Mouse (Mus musculus): ENCODE results near the gene Car8.

Gene Car8

DNA sequence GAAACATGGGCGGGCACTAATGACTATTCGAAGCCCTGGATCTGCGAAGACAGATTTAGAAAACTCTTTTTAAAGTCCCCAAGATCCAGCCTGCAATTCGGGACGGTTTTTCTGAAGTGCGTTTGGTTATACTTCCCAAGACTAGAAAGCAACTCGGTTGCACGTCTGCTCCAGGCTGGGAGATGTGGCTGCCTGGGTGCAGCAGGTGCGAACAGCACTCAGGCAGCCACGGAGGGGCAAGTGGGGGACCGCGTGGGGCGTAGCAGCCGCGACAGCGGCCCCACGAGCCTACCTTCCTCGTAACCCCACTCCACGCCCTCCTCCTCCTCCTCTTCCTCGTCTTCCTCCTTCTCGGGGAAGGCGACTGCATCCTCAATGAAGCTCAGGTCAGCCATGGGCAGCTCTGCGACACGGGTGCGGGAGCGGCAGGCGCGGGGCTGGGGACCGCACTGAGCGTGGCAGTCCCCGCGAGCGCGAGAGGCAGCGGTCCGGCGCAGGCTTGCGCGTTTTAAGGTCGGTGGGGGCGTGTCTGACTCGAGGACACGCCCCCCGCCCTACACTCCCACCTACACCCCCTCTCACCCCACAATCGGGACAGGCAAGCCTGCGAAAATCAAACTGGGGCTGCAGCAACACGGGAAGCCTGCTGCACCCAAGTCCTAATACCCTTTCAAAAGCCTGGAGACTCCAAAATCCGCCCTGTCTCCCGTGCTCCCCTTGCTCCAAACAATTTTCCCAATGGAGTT lies at the start of gene Car8:
Gene Car8 (minus strand): TSS at position 482 of the 746 bp plus-strand sequence.
- DNase-seq (ENCODE audit: low spot score in 2 of 2) = no peak

DNA sequence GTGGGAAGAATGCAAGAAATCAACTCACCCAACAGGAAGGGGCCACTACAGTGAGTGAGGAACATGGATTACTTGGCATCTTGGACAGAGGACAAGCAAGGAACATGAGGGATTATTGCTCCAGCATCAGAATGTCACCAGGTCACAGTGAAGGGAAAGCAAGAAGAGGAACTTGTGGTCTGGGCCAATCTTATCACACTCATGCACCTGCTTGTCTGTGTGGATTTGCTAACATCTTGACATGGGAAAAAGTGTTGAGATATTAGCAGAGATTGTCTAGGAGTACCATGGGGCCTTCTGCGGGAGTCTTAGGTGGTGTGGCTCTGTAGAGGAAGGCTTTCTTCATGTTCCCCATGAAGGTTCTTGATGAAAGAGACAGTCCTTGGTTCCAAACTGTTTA lies 46.1 kb upstream of the Car8 start:
- DNase-seq (ENCODE audit: low spot score in 2 of 2) = no peak

DNA sequence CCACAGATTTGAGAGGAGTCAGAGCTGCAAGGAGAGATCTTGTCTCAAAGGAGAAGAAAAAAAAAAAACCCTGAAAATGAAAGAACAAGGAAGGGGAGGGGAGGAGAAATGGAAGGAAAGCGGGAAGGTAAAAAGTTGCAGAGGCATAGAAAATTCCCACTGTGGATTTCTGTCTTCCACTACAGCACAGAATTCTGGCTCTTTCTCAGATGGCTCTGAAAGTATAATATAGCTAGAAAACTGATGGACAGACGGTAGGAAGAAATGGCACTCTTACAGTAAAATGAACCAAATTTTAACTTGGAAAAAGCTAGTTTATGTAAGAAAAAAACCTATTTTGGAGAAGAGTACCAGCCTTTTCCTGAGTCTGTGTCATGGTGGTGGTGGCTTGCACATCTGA lies 39.3 kb upstream of the Car8 start:
- no peak for DNase-seq (ENCODE audit: low spot score in 2 of 2)

DNA sequence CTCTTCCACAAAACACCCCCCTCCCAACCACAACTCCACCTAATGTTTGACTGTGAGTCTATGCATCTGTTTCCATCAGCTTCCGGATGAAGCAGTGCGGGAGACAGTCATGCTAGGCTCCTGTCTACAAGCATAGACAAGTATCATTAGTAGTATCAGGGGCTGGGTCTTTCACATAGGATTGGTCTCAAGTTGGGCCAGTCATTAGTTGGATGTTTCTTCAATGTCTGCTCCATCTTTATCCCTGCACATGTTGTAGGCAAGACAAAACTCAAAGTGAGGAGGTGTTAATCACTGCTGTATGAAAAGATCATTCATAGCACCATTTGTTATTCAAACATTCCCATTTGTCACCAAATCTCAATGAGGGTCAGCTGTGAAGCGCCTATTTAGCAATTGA lies 11.0 kb upstream of the Car8 start:
- DNase-seq (ENCODE audit: low spot score in 2 of 2) = no peak

DNA sequence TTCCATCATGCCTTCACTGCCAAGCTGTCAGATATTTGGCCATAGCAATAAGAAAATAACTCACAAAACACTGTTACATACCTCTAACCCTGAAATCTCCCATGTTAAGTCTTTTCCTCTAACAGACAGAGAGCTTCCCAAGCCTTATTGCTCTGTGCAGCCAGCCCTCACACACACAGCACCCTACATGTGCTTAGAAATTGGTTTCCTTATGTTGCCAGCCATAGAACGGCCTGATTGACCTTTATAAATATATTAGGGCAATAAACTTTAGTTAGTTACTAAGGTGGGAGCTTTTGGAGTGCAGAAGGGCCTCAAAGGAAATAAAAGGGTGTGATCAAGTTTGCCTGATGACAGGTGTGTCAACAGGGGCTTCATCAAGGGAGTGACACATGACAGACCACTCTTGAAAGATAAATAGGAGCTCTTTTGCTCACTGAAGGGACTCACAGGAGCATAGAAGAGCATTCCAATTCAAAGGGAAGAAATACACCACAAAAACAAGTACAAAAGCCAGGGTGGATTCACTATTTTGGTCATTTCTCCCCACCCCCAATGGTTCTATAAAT lies 6.7 kb upstream of the Car8 start:
- DNase-seq (ENCODE audit: low spot score in 2 of 2) = no peak

DNA sequence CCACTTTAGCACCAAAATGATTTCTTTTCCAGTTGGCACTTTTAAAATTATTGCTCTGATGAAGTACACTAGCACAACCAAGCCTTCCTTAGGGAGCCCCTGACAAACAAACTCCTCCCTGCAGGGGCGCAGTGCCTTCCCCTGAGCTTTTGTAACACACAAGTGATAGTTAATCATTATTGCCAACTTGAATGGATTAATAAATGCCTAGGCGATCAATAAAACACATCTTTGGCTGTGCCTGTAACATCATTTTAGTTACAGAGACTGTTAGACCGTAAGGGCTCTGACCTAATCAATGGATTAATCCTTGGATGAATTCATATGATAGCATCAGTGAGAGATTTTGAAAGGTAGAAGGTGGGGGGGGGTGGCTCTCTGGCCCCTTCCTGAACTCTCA lies 6.2 kb upstream of the Car8 start:
- no peak for DNase-seq (ENCODE audit: low spot score in 2 of 2)

DNA sequence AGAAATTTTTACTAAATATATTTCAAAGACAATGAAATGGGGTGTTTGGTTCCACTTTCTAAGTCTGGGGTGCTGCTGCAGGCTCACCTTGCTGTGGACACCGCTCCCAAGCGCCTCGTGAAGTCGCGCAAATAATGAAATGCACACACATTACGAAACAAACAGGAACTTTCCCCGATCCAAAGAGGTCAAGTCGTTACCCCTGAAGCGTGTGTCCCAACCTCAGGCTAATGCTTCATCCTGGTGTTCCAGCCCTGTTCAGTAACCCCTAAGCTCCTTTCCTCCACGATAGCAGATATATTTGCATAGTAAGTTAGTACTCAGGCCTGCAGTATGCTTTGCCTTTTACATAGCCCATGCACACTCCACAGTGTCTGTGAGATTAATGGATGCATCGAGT lies 858 bp upstream of the Car8 start:
- no peak for DNase-seq (ENCODE audit: low spot score in 2 of 2)

DNA sequence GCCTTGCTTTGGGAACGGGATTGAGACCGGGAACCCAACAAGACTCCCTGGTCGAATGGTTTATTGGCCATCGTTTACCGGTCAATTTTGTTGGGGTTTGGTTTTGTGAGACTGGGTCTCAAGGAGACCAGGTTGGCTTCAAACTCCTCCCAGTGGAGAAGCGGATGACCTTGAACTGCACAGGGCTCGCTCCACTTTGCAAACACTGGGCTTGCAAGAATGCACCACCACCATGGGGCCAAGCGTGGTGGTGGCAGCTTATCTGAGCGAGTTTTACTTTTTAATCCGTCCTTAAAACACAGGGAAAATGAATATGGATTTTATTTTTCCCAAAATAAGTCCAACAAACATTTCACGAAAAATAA lies 447 bp upstream of the Car8 start:
- DNase-seq (ENCODE audit: low spot score in 2 of 2) = no peak

DNA sequence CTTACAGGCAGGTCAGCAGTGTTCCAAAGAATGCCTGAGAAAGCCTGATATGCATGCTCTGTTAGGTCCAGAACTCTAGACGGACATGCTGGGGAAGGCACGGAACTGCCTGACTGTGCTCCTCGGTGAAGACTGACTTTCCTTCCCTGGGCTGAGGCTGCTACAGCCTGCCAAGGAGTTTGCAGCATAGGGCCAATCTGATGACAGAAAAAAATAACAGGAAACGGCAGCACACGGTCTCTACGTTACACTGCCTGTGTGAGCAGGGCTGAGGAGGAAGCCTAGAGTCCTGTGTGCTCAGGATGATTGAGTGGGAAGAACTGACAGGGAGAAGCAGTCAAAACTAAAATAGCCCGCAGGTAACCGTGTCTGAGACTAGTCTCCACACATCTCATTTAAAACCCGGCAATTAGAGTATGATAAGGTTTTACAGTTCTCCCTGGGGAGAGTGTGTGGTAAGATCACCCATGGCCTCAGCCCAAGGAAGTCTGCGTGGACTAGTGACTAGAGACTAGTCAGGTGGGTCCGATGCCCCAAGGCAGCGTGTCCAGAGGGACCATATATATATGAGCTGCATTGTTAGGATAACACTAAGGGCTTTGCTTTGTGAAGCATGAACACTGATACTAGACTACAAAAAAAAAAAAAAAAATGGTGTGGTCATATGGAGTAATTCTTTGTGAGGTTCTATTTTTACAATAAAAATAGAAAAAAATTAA lies 6.3 kb downstream of the Car8 start:
- no peak for DNase-seq (ENCODE audit: low spot score in 2 of 2)

DNA sequence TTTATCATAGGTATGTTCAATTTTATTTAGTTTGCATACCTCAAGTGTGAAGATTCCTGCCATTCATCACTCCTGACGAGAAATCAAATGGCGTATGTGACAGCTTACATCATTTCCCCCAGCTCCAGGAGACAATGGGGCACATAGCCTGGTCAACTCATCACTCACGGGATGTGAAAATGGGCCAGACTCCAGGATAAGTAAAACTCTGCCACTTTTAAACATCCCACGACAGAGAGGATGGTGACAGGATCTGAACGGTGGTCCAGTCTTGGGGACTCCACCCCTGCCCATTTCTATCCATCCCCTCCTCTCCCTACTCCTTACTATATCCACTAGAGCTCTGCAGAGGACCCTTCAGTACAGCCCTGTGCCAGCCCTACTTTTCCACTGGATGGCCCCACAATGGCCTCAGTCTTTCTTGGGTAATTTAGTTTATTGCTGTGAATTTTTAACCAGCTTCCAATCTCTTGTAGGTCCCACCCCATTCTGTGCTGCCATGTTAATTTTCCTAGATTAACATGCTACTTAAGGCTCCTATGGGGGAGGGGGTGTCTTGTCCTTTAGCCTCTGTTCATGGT lies 7.5 kb downstream of the Car8 start:
- DNase-seq (ENCODE audit: low spot score in 2 of 2) = no peak

DNA sequence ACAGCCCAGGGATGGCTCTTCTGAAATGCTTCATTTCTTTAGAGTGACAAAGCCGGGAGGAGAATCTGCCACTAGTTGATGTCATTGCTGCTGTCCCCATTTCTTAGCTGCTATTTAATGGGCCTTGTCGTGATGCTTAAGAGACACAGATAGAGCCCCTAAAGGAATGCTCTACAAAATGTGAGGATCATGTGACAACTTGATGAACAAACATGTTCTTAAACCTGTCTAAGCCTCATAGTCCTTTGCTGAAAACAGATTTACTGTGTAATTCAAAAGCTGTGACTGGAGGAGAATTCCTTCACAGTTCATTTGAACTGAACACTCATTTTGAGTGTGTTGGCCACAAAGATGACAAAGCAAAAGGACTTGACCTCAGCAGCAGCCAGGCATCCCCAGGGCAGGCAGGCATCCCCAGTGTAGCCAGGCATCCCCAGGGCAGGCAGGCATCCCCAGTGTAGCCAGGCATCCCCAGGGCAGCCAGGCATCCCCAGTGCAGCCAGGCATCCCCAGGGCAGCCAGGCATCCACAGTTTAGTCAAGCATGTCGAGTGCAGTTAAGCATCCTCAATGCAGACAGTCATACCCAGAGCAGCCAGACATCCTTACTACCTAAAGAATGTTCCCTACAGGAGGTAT lies 9.1 kb downstream of the Car8 start:
- DNase-seq (ENCODE audit: low spot score in 2 of 2) = no peak

DNA sequence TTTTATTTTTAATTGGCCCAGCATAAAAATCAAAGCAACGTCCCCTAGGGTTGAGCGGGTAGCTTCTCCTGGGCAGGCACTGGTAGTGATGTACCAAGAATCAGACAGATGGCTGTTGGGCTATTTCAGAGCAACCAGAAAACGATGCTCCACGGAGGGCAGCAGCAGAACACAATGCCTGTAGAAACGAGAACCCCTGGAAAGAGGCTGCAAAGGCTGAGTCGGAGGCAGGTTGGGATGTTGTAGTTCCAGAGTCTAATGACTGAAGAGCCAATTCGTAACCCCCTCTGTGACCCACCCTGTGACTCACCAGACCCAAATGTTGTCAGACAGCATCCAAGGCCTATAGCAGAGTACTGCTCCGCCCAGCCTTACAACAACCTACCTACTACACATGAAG lies 19.9 kb downstream of the Car8 start:
- DNase-seq (ENCODE audit: low spot score in 2 of 2) = no peak

DNA sequence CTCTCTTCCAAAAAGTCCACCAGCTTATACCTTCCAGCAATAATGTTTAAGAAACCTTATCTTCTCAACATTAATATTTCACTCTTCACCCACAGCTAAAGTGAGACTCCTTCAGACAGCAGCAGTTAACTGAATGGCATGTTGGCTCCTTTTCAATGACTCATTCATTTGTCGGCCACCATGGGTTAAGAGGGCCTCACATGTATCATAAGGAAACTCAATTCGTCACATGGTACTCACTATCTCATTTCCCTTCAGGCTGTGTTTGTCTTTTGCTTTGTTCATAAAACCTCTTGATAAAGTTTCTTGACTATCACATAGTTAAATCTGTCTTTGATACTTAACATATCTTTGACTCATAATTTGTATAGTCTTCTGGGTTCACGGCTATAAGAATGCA lies 20.8 kb downstream of the Car8 start:
- DNase-seq (ENCODE audit: low spot score in 2 of 2) = no peak

DNA sequence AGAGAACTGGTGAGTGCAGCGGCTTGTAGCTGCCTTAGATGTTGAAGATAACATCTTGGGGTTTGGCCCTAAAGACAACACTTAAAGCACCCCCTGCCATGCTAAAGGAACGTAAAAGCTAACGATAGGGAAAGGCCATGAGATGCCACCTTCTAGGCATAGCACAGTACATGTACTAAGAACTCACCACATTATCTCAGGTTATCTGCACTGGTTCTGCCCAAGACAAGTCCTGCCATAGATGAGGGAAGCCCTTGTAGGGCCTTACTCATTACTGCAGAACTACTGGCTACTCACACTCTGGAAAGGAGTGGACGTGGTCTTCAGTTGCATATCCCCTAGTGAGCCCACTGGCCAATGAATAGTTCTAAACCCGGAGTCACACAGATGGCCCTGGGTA lies 21.6 kb downstream of the Car8 start:
- DNase-seq (ENCODE audit: low spot score in 2 of 2) = no peak

DNA sequence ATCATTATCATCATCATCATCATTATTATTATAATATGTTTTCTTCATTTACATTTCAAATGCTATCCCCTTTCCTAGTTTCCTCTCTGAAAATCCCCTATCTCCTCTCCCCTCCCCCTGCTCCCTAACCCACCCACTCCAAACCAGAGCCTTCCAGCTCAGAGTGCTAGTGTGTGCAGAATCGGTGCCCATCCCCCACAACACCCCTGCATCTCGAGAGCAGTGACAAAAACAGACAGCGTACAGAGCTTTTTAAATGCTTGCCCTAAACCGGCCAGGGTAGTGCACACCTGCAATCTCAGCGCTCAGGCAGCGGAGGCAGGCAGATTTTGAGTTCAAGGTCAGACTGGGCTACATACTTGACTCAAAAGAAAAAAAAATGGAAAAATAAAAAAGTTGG lies 22.3 kb downstream of the Car8 start:
- no peak for DNase-seq (ENCODE audit: low spot score in 2 of 2)

DNA sequence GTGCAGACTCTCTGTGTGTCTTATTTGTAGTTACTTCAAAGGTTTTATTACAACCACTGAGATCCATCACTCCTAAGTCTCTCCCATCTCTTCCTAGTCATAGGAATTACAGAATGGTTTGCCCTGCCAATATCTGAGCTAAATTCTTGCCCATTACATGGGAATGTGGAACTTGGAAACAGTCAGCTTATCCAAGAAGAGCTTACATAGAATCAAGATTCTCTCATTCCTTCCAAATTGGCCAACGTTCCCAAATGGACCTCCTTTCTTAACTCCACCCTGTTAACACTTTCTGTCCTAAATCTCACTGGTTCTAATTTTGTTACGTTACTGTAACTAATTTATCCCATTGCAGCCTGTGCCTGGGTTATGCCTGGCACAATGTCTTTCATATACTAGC lies 25.2 kb downstream of the Car8 start:
- DNase-seq (ENCODE audit: low spot score in 2 of 2) = no peak

DNA sequence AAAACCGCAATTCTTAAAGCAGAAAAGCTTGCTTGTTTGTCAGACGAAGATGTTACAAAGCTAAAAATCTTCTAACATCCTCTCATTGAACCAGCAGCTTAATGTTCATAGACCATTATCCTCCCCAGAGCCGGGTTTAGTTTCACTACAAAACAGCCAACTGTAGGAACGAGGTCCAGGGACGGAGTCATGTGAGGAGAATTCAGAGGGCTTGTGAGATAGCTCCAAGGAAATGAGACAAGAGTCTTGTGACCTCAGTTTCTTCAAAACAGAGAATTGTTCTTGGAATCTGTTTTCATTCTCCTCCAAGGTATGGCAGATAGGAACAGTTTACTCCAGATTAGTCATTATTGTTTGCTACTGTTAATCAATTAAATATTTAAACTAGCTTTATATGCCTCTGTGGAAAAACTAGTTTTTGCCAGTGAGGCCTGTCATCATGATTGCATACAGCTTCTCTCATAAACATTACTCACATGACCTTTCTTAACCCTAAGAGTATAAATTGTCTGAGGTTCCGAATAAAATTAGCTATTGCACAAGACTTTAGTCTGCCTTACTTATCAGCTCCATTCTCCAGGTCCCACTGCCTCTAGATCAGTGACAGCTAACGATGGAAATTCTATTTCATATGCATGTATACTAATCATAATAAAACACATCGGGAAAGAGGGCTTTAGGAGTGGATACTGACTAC lies 25.8 kb downstream of the Car8 start:
- no peak for DNase-seq (ENCODE audit: low spot score in 2 of 2)

DNA sequence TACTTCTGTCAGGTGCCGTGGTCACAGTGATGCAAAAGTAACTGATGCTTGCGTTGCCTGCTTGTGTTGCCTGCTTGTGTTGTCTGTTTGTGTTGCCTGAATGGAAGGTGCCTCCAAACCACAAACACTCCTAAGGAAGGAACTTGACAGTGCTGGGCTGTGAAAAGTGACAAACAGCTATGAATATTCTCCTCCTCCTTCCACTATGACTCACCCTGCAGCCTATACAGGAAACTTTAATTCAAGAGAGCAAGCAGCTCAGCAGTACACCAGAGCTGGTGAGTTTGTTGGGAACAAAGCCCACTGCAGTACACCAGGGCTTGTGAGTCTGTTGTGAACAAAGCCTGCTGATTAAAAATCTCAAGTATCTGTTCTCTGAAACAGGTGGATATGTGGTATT lies 28.4 kb downstream of the Car8 start:
- no peak for DNase-seq (ENCODE audit: low spot score in 2 of 2)

DNA sequence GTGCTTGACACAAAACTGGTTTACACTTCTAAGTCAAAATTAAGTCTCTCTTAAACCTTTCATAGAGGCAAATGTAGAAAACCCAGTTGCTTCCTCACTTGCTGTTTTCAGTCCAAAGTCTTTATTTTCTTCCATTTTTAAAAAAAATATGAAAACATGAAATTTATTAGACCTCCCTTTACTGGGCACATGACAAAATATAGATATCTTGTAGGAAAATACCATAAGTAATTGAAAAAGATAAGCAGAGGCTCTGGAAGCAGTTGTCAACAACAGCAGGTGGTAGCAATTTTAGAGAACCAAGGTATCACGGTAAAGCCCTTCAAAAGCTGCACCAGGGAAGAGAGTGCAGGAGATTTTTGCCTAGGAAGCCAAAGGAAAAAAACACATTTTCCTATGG lies 30.9 kb downstream of the Car8 start:
- no peak for DNase-seq (ENCODE audit: low spot score in 2 of 2)

DNA sequence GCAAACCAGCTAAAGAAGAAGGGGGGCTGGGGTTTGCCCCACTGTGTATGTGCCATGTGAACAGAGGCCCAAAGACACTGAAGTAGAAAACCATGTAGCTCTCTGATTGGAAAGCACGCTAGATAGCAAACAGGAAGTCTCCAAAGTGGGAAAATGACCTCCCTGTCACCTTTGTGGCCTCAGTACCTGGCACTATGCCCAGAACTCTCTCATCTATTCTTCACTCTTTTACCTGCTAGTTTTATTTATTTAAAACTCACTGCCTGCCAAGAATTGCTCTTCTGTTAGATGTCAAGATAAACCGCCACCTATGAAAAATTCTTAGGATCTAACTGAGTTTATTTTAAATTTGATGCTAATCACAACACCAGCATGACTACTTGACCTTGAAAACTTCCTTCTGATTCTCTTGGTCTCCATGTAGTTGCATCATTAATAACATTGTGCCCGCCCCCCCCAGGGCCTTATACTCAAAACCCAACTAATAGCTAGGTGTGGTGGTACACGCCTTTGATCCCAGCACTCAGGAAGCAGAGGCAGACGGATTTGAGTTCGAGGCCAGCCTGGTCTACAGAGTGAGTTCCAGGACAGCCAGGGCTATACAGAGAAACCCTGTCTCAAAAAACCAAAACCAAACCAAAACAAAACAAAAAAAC lies 31.8 kb downstream of the Car8 start:
- no peak for DNase-seq (ENCODE audit: low spot score in 2 of 2)

DNA sequence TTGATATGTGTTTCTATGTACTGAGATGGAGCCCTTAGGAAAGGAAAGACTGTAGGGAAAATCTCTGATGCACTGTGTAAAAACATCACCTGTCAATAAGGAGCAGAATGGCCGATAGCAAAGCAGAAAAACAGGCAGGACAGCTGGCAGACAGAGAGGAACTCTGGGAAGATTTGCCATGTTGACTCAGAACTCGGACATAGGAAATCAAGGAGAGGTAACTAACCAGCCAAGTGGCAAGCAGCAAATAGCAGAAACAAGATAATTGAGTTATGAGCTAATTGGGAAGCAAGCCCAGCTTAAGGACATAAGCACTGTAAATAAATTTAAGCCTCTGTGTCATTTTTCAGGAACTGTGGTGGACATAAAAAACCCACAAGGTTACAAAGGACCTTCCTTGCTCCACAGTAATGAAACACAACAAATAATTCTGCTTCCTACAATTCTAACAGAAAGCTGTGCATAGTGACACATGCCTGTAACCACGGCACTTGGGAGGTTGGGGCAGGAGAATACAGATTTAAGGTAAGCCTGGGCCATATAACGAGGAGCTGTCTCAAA lies 33.7 kb downstream of the Car8 start:
- no peak for DNase-seq (ENCODE audit: low spot score in 2 of 2)

Data from spleen, postnatal 36 days (tissue).